Mouse (Mus musculus) bone marrow, adult 2 months (tissue): ENCODE results near the gene Il1f10. TPM values are rescaled to one million over a fixed set of nuclear protein-coding genes. Genes with fewer than 3 reads are reported as not detected.

ENCODE experiments used
- H3K27ac ChIP-seq: fragments of 200-500 bp; 2 replicates; pipeline ENCODE4 v1.5.1; 2012; ENCODE audit warnings: low read depth, mild to moderate bottlenecking, control low read depth, inconsistent platforms, low read length; ENCODE audit not compliant: control insufficient read depth, poor library complexity, insufficient read depth
- H3K4me1 ChIP-seq: fragments of 200-500 bp; 2 replicates; pipeline ENCODE4 v1.6.1; 2011; ENCODE audit warnings: low read length; ENCODE audit not compliant: control insufficient read depth, insufficient read depth
- H3K4me3 ChIP-seq: fragments of 200-500 bp; replicated peaks from 2 replicates; pipeline ENCODE3; 2011; ENCODE audit warnings: mild to moderate bottlenecking, low read depth, low read length, control low read depth; ENCODE audit not compliant: control insufficient read depth
- CTCF ChIP-seq: fragments of 200-500 bp; IDR thresholded peaks from 2 replicates; pipeline ENCODE4 v1.5.1; 2011; ENCODE audit warnings: low read length, control low read depth; ENCODE audit not compliant: control insufficient read depth, insufficient read depth
- POLR2A ChIP-seq: fragments of 200-500 bp; IDR thresholded peaks from 2 replicates; pipeline ENCODE4 v1.6.1; 2011; ENCODE audit warnings: low read depth, mild to moderate bottlenecking, control low read depth, low read length, borderline replicate concordance; ENCODE audit not compliant: control insufficient read depth
- WGBS: fragments of 180-500 bp; shearing (Covaris S2); methylation state at CpG from one replicate; pipeline ENCODE4 v1.1.7; 2018; 5-methylcytosine and 5-hydroxymethylcytosine counted together
- polyA plus RNA-seq: library from polyadenylated mRNA; stranded (reverse); fragments of >200 nt; gene quantifications from 2 replicates; pipeline ENCODE4 v1.2.4, GENCODE M21; 2011; ENCODE audit warnings: low replicate concordance; ENCODE audit not compliant: missing spikeins, insufficient read depth, insufficient read length

The Il1f10 gene
- not detected in 2 replicates for polyA plus RNA-seq

DNA sequence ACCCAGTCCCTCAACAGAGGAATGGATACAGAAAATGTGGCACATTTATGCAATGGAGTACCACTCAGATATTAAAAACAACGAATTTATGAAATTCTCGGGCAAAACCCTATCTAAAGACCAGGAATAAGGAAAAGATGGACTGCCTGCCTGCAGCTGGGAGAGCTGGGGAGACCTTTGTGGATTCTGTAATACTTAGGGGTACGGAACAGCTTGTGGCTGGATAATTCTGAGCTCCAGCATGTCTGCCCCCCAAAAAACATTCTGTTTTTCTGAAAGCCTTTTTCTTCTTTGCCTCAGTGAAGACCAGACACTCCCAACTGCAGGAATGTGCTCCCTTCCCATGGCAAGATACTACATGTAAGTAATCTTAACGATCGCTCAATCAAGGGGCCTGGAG lies at the start of gene Il1f10:
TSS of gene Il1f10 (plus strand) at position 301 of the 400 bp plus-strand sequence.
- TF ChIP-seq CTCF (no peak), POLR2A (no peak)
- WGBS, result 77% methylated on average over 5 of the region's 5 CpGs

DNA sequence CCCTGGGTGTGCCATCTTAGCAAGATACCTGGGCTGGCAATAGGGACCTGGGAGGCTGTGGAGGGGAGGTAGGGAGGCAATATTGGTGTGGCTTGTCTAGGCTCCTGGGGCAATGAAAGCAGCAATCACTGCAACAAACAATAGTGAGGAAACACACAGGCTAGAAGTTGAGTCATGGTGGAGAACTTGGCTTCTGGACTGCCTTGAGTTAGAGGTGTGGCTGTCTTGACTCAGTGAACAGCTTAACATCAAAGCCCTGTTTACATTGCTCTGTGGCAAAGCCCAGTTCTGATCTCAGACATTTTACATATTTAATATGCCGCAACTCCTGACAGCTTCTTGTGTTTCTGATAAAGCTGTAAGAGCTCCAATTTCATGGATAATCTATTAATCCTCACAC lies 23.5 kb upstream of the Il1f10 start:
- H3K4me1 ChIP-seq, result no peaks in the 10 kb centered on the region
- no peak for TF ChIP-seq POLR2A
- no peak for TF ChIP-seq CTCF
- H3K27ac ChIP-seq, result no peak overlapping the region
- 94% methylated on average over 1 of the region's 1 CpGs for WGBS
- H3K4me3 ChIP-seq, result no peak overlapping the region

More for the DNA sequence above, at the start of gene Il1f10:
- Histone ChIP-seq H3K4me3 (no peak within 1 kb of the TSS), H3K27ac (no peak within 1 kb of the TSS), H3K4me1 (no peaks in the 10 kb centered on the region)

DNA sequence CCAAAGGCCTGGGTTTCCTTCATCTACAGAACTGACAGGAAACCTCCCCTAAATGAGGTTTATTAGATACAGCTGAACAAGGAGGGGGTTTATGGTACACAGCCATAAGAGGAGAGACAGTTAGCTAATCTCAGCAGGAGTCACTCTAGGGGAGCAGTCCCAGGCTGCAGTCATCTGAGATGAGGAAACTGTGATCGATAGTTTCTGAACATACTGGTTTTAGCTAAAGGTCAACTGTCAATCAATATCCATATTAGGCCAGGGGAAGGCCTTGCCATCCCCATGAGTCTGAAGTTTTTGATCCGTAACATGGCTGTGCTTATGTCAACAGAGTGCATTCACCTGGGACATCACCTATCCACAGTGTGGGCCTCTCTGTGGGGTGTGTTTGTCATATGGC lies 17.4 kb upstream of the Il1f10 start:
- TF ChIP-seq CTCF, result no peak
- Histone ChIP-seq H3K27ac (no peak overlapping the region), H3K4me1 (no peaks in the 10 kb centered on the region), H3K4me3 (no peak overlapping the region)
- WGBS, result 75% methylated on average over 2 of the region's 2 CpGs

DNA sequence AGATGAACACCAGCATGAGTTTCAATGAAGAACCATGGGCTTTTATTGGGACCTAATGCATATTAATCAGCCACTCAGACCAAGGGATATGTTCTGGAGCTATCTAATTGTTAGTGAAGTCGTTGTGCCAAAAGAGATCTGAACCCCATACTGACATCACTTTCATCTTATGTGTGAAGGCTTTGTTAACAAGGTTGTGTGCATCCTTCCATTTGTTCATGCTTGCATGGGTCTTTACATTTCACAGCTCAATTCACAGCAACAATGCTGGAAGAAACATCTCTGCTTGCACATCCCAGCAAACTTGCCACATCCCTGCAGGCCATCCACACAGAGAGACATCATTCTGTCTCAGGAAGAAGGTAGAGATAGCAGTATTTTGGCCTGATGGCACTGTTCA lies 15.8 kb upstream of the Il1f10 start:
- Histone ChIP-seq H3K27ac (no peak overlapping the region), H3K4me1 (no peaks in the 10 kb centered on the region), H3K4me3 (no peak overlapping the region)
- 26% methylated on average over 1 of the region's 1 CpGs for WGBS
- TF ChIP-seq POLR2A (no peak), CTCF (no peak)

DNA sequence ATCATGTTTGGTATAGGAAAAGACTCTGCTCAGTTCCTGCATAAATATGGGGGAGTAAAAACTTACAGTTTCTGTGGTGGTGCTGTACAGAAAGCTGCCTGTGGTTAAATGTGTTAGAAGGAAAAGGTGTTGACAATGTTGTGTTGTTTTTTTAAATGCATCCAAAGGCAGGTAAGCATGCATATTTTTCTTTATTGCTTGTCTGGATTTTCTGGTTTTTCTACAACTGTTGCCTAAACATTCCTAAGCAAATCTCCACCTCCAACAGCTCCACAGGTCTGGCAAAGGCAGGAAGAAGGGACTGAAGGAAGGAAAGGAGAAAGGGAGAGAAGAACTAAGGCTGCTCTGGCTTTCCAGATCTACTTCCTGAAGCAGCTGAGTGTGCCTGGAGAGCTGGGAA lies 14.3 kb upstream of the Il1f10 start, which contains the start of gene Il1f5:
TSS of gene Il1f5 (plus strand) at position 301 of the 400 bp plus-strand sequence.
- no peak within 1 kb of the TSS for H3K27ac ChIP-seq

DNA sequence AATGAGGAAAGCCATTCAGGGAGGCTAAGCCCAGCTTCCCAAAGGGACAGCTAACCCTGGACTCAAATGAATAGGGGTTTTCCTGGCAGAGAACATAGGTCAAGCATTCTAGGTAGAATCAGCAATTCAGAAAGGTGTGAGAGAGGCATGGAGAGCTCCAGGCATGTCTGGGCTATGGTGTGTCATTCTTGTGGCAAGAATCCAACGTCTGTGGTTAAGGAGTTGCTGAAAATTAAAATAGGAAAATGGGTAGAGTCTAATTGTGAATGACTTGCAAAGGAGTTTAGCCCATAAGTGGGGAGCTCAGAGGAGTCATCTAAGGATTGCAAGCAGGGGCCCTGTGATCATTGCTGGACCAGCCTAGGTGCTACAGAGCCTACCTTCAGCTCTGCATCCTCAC lies 3.6 kb downstream of the Il1f10 start:
- TF ChIP-seq POLR2A (no peak), CTCF (no peak)
- 5% methylated on average over 1 of the region's 1 CpGs for WGBS
- Histone ChIP-seq H3K4me3 (no peak overlapping the region), H3K27ac (no peak overlapping the region), H3K4me1 (no peaks in the 10 kb centered on the region; the same call in 1 of the 2 replicates)

More for the DNA sequence above, 14.3 kb upstream of the Il1f10 start, which contains the start of gene Il1f5:
- TF ChIP-seq POLR2A (no peak), CTCF (no peak)
- Histone ChIP-seq H3K4me3 (no peak within 1 kb of the TSS), H3K4me1 (no peaks in the 10 kb centered on the region)

DNA sequence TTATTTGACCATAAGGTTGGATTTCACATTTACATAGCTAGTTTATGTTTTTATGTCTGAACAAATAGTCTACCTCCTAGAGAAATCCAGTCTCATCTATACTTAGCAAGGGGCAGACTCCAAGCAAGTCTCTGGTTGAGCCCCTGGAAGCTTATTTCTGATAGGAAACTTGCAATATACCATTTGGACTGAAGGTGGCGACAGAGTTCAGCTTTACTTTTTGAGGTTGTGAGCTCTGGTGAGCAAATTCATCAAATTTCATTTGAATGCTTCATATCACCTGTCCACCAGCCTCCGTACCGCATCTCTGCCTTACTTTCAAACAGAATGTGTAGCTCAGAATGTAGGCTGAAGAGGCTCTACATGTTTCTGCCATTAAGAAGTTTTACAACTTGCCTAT lies 5.8 kb downstream of the Il1f10 start:
- no peaks in the 10 kb centered on the region; the same call in 1 of the 2 replicates for H3K4me1 ChIP-seq
- 4% methylated on average over 3 of the region's 3 CpGs for WGBS
- no peak overlapping the region for H3K4me3 ChIP-seq
- no peak overlapping the region for H3K27ac ChIP-seq
- TF ChIP-seq CTCF (peak; percentile 43; the same call in 1 of the 2 replicates), POLR2A (no peak)

DNA sequence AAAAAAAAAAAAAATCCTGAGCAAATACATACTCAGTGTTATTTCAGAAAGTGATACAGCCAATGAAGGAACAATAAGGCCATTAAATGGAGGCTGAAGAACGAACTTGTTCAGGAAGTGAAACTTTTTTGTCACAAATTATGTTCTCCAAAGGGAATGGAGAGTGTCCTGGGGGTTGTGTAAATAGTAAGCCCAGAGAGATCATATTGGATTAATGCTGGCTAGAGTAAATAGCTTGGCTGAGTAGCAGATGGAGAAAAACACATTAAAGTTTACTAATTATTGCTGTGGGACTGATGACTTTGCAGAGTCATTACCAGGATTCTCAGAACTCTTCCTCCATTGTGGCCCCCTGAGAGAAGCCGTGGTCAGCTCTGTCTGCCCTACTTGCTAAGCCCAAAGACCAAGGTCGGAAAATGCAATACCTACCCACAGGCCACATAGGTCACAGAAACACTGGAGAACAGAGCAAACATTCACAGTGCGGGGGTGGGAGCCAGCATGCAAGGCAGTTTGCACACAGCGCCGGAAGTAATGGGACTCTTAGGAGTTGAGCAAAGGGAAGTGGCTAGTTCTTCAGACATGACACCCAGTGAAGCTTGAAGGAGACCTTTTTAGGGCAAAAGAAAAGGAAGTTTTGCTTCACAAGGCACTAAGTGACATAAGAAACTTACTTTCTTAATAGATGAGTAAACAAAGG lies 20.5 kb downstream of the Il1f10 start:
- Histone ChIP-seq H3K27ac (peak overlapping the region; percentile 78), H3K4me3 (no peak overlapping the region), H3K4me1 (peaks cover 3% of the 10 kb centered on the region; the same call in 1 of the 2 replicates)
- WGBS, result 11% methylated on average over 6 of the region's 6 CpGs
- TF ChIP-seq POLR2A (no peak), CTCF (no peak)
